ENCODE assay signal across 19 mouse cellular contexts in genomic region chr8:11470694-11471093, GRCm38 (mm10). TPM values are rescaled to one million over a fixed set of nuclear protein-coding genes. Genes with fewer than 3 reads are reported as not detected.
DNase-seq lines count a peak whose midpoint lies in the region; ATAC-seq and TF ChIP-seq lines count a peak whose summit lies in the region.
"Had no signal": no experiment of that assay in that cellular context is flagged by ENCODE, and none has a peak within 500 bp of the region (broad histone marks: within the 10 kb centered on the region; RNA-seq: fewer than 3 reads in every experiment).

No protein-coding gene starts in this region.

- no peak for TF ChIP-seq CTCF in heart, postnatal 0 days (IDR thresholded peaks at IDR 0.05; ENCODE audit: low read depth)

- peaks cover 5% of the 10 kb centered on the region; the same call in 1 of the 2 replicates for H3K9me3 ChIP-seq in heart, postnatal 0 days (replicated peaks; ENCODE audit: control insufficient read depth, low read length)
- H3K9me3 ChIP-seq in kidney, embryonic 15.5 days (replicated peaks): no peaks in the 10 kb centered on the region
- peaks cover 6% of the 10 kb centered on the region; the same call in 1 of the 2 replicates for H3K9me3 ChIP-seq in liver, embryonic 12.5 days (replicated peaks)
- H3K9me3 ChIP-seq in liver, embryonic 11.5 days (ENCODE audit: control insufficient read depth, low read length): no peaks in the 10 kb centered on the region
- H3K9me3 ChIP-seq in liver, embryonic 16.5 days (replicated peaks; ENCODE audit: control insufficient read depth, low read length): no peaks in the 10 kb centered on the region
- no peaks in the 10 kb centered on the region for H3K9me3 ChIP-seq in intestine, embryonic 15.5 days
- H3K9me3 ChIP-seq: embryonic facial prominence, embryonic 10.5 days had no signal

- H3K4me1 ChIP-seq in heart, postnatal 0 days (ENCODE audit: control insufficient read depth, insufficient read depth): peaks cover 37% of the 10 kb centered on the region
- H3K4me1 ChIP-seq in kidney, embryonic 15.5 days: peaks cover 64% of the 10 kb centered on the region
- H3K4me1 ChIP-seq in liver, embryonic 12.5 days: peaks cover 11% of the 10 kb centered on the region
- H3K4me1 ChIP-seq in liver, embryonic 11.5 days (replicated peaks; ENCODE audit: control insufficient read depth, insufficient read depth, low read length): peaks cover 5% of the 10 kb centered on the region
- H3K4me1 ChIP-seq in liver, embryonic 16.5 days (ENCODE audit: control insufficient read depth, low read depth, low read length): peaks cover 15% of the 10 kb centered on the region
- peaks cover 13% of the 10 kb centered on the region for H3K4me1 ChIP-seq in intestine, embryonic 15.5 days (replicated peaks)

- no peak for TF ChIP-seq EP300 in heart, postnatal 0 days (IDR thresholded peaks at IDR 0.05; ENCODE audit: low read depth)

- H3K4me2 ChIP-seq in heart, postnatal 0 days (ENCODE audit: low read depth, low read length): no peak overlapping the region
- peak overlapping the region; percentile 34 for H3K4me2 ChIP-seq in kidney, embryonic 15.5 days
- no peak overlapping the region for H3K4me2 ChIP-seq in liver, embryonic 12.5 days
- no peak overlapping the region for H3K4me2 ChIP-seq in liver, embryonic 11.5 days
- H3K4me2 ChIP-seq in liver, embryonic 16.5 days (ENCODE audit: low read depth, low read length): no peak overlapping the region
- no peak overlapping the region for H3K4me2 ChIP-seq in intestine, embryonic 15.5 days (replicated peaks)
- H3K4me2 ChIP-seq: forebrain, embryonic 13.5 days had no signal

- H3K27me3 ChIP-seq in heart, postnatal 0 days (ENCODE audit: control insufficient read depth, insufficient read depth, low read length): no peaks in the 10 kb centered on the region
- H3K27me3 ChIP-seq in kidney, embryonic 15.5 days: peaks cover 15% of the 10 kb centered on the region
- peaks cover 61% of the 10 kb centered on the region for H3K27me3 ChIP-seq in liver, embryonic 12.5 days (replicated peaks)
- H3K27me3 ChIP-seq in liver, embryonic 11.5 days (replicated peaks; ENCODE audit: control insufficient read depth, insufficient read depth, low read length): peaks cover 34% of the 10 kb centered on the region
- peaks cover 14% of the 10 kb centered on the region for H3K27me3 ChIP-seq in liver, embryonic 16.5 days (ENCODE audit: control insufficient read depth, insufficient read depth, low read depth, low read length)
- H3K27me3 ChIP-seq in intestine, embryonic 15.5 days (replicated peaks): 0 out of 2 replicates have a peak, but pooled peaks cover under 1% of the 10 kb centered on the region
- H3K27me3 ChIP-seq: CH12.LX had no signal

- no peak for ATAC-seq in heart, postnatal 0 days (ENCODE audit: insufficient read depth, low read depth)
- no peak for ATAC-seq in kidney, embryonic 15.5 days (replicated peaks; ENCODE audit: low FRiP score)
- ATAC-seq in liver, embryonic 12.5 days: no peak
- ATAC-seq in liver, embryonic 11.5 days (replicated peaks; ENCODE audit: low FRiP score): no peak
- no peak for ATAC-seq in liver, embryonic 16.5 days (ENCODE audit: low read depth)
- no peak for ATAC-seq in intestine, embryonic 15.5 days
- ATAC-seq: forebrain, embryonic 13.5 days; forebrain, postnatal 0 days; hindbrain, embryonic 16.5 days had no signal

- no peak overlapping the region; the same call in 1 of the 2 replicates for H3K9ac ChIP-seq in heart, postnatal 0 days (replicated peaks; ENCODE audit: low read depth, low read length)
- no peak overlapping the region for H3K9ac ChIP-seq in kidney, embryonic 15.5 days
- no peak overlapping the region for H3K9ac ChIP-seq in liver, embryonic 12.5 days
- no peak overlapping the region for H3K9ac ChIP-seq in liver, embryonic 11.5 days (ENCODE audit: low read depth, low read length)
- H3K9ac ChIP-seq in liver, embryonic 16.5 days (ENCODE audit: low read depth, low read length): no peak overlapping the region
- no peak overlapping the region for H3K9ac ChIP-seq in intestine, embryonic 15.5 days
- H3K9ac ChIP-seq: forebrain, embryonic 13.5 days; forebrain, postnatal 0 days had no signal

- peak overlapping the region; percentile 43 for H3K27ac ChIP-seq in heart, postnatal 0 days (ENCODE audit: low read depth)
- peak overlapping the region; percentile 95 for H3K27ac ChIP-seq in kidney, embryonic 15.5 days
- 0 out of 2 replicates have a peak overlapping the region, but pooled peaks have one; percentile 12 for H3K27ac ChIP-seq in liver, embryonic 12.5 days
- no peak overlapping the region for H3K27ac ChIP-seq in liver, embryonic 11.5 days (ENCODE audit: low read depth, low read length)
- peak overlapping the region; percentile 48 for H3K27ac ChIP-seq in liver, embryonic 16.5 days (ENCODE audit: low read length)
- no peak overlapping the region for H3K27ac ChIP-seq in intestine, embryonic 15.5 days
- H3K27ac ChIP-seq: embryonic facial prominence, embryonic 10.5 days; forebrain, embryonic 13.5 days had no signal

- WGBS in heart, postnatal 0 days: 76% methylated on average over 7 of the region's 7 CpGs
- 74% methylated on average over 7 of the region's 7 CpGs for WGBS in kidney, embryonic 15.5 days
- WGBS in liver, embryonic 12.5 days (ENCODE audit: insufficient replicate concordance): 63% methylated on average over 7 of the region's 7 CpGs
- whole genome bisulfite sequencing in liver, embryonic 11.5 days: 69% methylated on average over 7 of the region's 7 CpGs
- WGBS in liver, embryonic 16.5 days (ENCODE audit: insufficient replicate concordance): 56% methylated on average over 7 of the region's 7 CpGs
- WGBS in intestine, embryonic 15.5 days: 80% methylated on average over 7 of the region's 7 CpGs

- H3K4me3 ChIP-seq in heart, postnatal 0 days (ENCODE audit: low read depth, low read length): no peak overlapping the region
- no peak overlapping the region for H3K4me3 ChIP-seq in kidney, embryonic 15.5 days (replicated peaks)
- no peak overlapping the region for H3K4me3 ChIP-seq in liver, embryonic 12.5 days
- H3K4me3 ChIP-seq in liver, embryonic 11.5 days (ENCODE audit: low read depth, low read length): no peak overlapping the region
- H3K4me3 ChIP-seq in liver, embryonic 16.5 days (ENCODE audit: low read depth, low read length): no peak overlapping the region
- no peak overlapping the region for H3K4me3 ChIP-seq in intestine, embryonic 15.5 days (replicated peaks)
- H3K4me3 ChIP-seq: embryonic facial prominence, embryonic 10.5 days; forebrain, embryonic 13.5 days had no signal

- no peak for DNase-seq in heart, postnatal 0 days (ENCODE audit: low spot score)
- DNase-seq in heart, adult 11 months: no peak
- no peak for DNase-seq in kidney, adult 18-20 months
- DNase-seq in liver, embryonic 11.5 days (ENCODE audit: low spot score): no peak
- DNase-seq: adrenal gland, adult 8-10 months; adrenal gland, postnatal 36 days; cerebellum, adult 2 months; cerebellum, postnatal 10 days; forebrain, postnatal 0 days; gastrocnemius, postnatal 14 days; heart, postnatal 36 days had no signal

- H3K36me3 ChIP-seq in heart, postnatal 0 days (replicated peaks; ENCODE audit: control insufficient read depth, insufficient read depth, low read length): peaks cover 14% of the 10 kb centered on the region
- peaks cover 8% of the 10 kb centered on the region; the same call in 1 of the 2 replicates for H3K36me3 ChIP-seq in kidney, embryonic 15.5 days
- H3K36me3 ChIP-seq in liver, embryonic 12.5 days: no peaks in the 10 kb centered on the region
- H3K36me3 ChIP-seq in liver, embryonic 11.5 days (ENCODE audit: control insufficient read depth, insufficient read depth, low read length): no peaks in the 10 kb centered on the region
- H3K36me3 ChIP-seq in liver, embryonic 16.5 days (ENCODE audit: control insufficient read depth, insufficient read depth): no peaks in the 10 kb centered on the region
- H3K36me3 ChIP-seq in intestine, embryonic 15.5 days: no peaks in the 10 kb centered on the region
- H3K36me3 ChIP-seq: embryonic facial prominence, embryonic 10.5 days had no signal

RNA-seq across cellular contexts. Expression of gene Rab20, which starts 7.8 kb away (rescaled TPM):
- total RNA-seq in heart, postnatal 0 days (2014; rRNA removed; ENCODE audit: low replicate concordance): 84.5 and 121 TPM in 2 replicates
- polyA plus RNA-seq in heart, postnatal 0 days (2015; fragmentation: Nextera tagmentation; extraction: Ambion mirVana): 52.0 and 56.1 TPM in 2 replicates
- 24.2 and 26.5 TPM in 2 replicates for polyA plus RNA-seq in kidney, embryonic 15.5 days (2015; fragmentation: Nextera tagmentation; extraction: Ambion mirVana)
- polyA plus RNA-seq in liver, embryonic 12.5 days (2016; fragmentation: Nextera tagmentation; extraction: Ambion mirVana): 3.8 and 3.9 TPM in 2 replicates
- 3.2 and 4.5 TPM in 2 replicates for polyA plus RNA-seq in liver, embryonic 11.5 days (2014; fragmentation: Nextera tagmentation; extraction: Ambion mirVana)
- 6.3 and 7.4 TPM in 2 replicates for polyA plus RNA-seq in liver, embryonic 16.5 days (2015; fragmentation: Nextera tagmentation; extraction: Ambion mirVana)
- polyA plus RNA-seq in intestine, embryonic 15.5 days (2015; fragmentation: Nextera tagmentation; extraction: Ambion mirVana): 14.8 and 16.5 TPM in 2 replicates

RNA-seq across cellular contexts. Expression of gene Naxd, which starts 26.6 kb away (rescaled TPM):
- total RNA-seq in heart, postnatal 0 days (2014; rRNA removed; ENCODE audit: low replicate concordance): 71.3 and 71.6 TPM in 2 replicates
- 62.7 and 66.3 TPM in 2 replicates for polyA plus RNA-seq in heart, postnatal 0 days (2015; fragmentation: Nextera tagmentation; extraction: Ambion mirVana)
- polyA plus RNA-seq in kidney, embryonic 15.5 days (2015; fragmentation: Nextera tagmentation; extraction: Ambion mirVana): 119 and 121 TPM in 2 replicates
- polyA plus RNA-seq in liver, embryonic 12.5 days (2016; fragmentation: Nextera tagmentation; extraction: Ambion mirVana): 44.6 and 52.1 TPM in 2 replicates
- polyA plus RNA-seq in liver, embryonic 11.5 days (2014; fragmentation: Nextera tagmentation; extraction: Ambion mirVana): 68.7 and 73.8 TPM in 2 replicates
- 37.0 and 38.0 TPM in 2 replicates for polyA plus RNA-seq in liver, embryonic 16.5 days (2015; fragmentation: Nextera tagmentation; extraction: Ambion mirVana)
- polyA plus RNA-seq in intestine, embryonic 15.5 days (2015; fragmentation: Nextera tagmentation; extraction: Ambion mirVana): 94.4 and 101 TPM in 2 replicates

Comparison
In these comparisons a context has a peak if more than half of its experiments do, and no peak if none do; other contexts are left out.
1. H3K27ac ChIP-seq: peak in heart, postnatal 0 days (single experiment), kidney, embryonic 15.5 days (single experiment), liver, embryonic 12.5 days (single experiment) and liver, embryonic 16.5 days (single experiment); none in liver, embryonic 11.5 days (single experiment) and intestine, embryonic 15.5 days (single experiment).